Mouse (Mus musculus) mouse trophoblast stem cell (cell line): Measurements from ENCODE around the gene Tbata.

Source experiments
- in situ Hi-C, 2 experiments: fragments of 300-500 bp; cut with MseI, MboI; formaldehyde crosslinking; loops; 2 replicates in 1 of 2; 3 replicates in 1 of 2; pipeline ENCODE4 v1.15.1; 2025

The Tbata gene

DNA sequence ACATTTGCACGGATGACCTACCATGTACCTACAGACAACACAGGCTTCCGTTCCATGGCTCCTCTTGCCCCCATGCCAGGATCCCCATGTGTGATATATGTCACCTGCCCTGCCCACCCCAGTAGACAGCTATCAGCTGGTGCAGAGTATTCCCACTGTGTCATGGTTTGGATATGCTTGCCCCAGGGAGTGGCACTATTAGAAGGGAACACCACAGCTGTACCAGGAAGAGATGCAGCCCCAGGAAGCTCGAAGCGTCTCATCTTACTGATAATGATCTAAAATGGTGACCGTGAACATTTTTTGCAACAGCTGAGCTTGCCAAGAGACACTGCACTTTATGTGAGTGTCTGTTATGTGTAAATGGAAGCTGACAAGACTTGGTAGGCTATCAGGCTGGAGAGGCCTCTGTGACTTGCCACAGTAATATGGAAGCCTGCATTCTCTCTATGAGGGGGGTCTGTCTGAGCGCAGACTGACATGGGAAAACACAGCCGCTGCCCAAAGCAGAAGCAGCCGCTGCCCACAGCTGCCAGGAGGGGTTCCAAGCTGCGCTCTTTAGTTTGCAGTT, 36.4 kb downstream of the Tbata start:
- in situ Hi-C loops = no loop called here

DNA sequence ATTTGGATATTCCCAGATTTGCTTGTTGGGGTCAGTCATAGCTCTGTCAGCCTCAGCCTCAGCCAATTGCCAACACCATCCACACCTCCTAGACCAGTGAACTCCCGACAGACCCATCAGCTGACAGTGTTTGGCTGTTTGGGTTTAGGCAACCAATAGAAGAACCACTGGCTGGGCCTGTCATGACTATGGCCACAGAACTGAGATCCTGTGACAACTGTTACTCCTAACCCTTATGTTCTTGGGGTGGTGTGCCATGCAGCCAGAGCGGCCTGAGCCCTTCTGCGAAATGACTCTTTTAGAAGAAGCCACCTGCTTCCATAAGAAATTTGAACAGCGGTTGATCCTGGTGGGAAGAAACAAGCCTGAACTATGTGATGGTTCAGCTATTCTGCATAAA, 39.4 kb downstream of the Tbata start:
- in situ Hi-C loops = no loop called here

DNA sequence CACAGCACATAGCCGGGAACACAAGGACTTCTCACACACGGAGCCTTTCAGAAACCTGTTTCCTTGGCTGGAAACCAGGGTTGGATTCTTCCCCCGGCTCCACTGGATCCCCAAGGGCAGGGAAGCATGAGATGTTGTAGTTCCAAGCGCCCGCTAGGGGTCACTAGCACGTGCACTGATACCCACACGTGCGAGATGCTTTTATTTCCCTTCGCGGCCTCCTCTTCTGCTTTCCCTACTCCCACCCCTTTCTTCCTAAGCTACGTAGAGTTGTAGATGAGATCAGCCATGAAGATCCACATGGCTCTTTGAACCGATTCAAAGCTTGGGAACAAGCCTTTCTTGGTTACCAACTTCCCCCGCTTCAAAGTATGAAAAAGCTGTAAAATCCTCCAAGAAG, 40.0 kb downstream of the Tbata start:
- in situ Hi-C loops = no loop called here

DNA sequence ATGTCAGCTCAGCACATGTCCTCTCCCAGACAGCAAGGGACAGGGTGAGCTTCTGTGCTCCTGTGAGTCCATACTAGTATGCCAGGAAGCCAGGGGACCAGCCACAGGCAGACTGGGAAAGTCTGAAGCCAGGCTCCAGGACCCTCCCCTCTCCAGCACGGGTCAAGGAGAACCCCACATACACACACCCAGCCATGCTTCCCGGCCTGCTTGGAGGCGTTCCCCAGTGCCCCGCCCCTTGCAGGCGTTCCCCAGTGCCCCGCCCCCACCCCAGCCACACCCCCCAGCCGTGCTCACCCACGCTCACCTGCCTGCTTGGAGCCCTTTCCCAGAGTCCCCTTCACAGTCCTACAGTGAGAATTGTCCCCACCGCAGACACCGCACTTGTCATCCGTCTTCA, 41.1 kb downstream of the Tbata start:
- in situ Hi-C loops = no loop called here

DNA sequence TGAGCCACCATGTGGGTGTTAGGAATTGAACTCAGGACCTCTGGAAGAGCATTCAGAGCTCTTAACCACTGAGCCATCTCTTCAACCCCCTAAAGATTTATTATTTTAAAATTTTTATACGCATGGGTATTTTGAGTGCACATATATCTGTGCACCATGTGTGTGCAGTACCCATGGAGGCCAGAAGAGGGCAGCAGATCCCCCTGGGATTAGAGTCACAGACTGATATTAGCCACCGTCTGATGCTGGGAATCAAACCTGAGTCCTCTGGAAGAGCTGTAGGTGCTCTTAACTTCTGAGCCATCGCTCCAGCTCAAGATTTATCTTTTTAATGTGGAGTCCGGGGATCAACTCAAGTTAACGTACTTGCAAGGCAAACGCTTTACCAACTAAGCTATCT, 43.9 kb downstream of the Tbata start:
- in situ Hi-C loops = no loop called here

DNA sequence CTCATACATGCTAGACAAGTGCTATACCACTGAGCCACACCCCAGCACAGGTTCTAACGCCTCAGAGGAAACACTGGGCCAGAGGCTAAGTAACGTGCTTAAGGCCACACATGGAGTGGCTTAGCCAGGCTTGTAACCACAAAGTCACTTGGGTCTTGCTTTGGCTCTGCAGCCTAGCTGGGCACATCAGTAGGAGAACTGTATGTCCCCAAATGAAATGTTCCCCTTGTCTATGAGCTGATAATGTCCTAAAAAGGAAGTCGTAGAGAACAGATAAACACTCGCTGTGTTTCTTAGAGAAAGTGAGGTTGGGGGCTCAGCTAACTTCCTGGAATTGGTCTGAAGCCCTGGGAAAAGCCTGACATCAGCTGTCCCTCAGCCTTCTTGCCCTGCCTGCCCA, 44.4 kb downstream of the Tbata start:
- in situ Hi-C loops = no loop called here

DNA sequence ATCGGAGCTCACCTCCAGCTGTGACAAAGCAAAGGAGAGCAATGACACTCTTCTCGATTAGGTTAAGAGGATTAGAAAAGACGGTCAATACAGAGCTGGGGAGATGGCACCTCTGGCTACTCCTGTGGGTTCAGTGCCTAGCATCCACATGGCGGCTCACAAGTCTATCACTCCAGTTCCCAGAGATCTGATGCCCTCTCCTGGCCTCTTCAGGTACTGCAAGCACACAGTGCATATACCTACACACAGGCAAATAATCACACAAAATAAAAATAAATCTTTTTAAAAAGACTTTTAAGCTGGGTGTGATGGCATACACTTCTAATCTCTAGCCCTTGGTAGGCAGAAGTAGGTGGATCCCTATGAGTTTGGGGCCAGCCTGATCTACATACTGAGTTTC, 47.6 kb downstream of the Tbata start:
- in situ Hi-C loops = no loop called here

DNA sequence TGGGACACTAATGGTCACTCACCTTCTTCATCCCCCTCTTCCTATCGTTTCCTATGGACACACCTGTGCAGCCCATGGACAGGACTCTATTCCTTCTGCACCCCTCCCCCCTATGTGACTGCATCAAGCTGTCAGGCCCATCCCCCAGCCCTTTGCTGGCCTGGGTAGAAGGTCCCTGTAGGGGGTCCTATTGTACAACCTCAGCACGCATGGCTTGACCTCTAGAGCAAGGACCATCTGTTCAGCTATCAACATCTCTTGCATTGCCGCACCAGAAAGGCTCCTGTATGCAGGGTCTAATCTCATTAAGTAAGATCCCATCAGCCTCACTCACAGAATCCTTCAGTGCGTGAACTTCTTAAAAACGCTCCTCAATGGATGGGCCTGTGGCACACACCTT, 53.9 kb downstream of the Tbata start:
- in situ Hi-C loops = no loop called here

DNA sequence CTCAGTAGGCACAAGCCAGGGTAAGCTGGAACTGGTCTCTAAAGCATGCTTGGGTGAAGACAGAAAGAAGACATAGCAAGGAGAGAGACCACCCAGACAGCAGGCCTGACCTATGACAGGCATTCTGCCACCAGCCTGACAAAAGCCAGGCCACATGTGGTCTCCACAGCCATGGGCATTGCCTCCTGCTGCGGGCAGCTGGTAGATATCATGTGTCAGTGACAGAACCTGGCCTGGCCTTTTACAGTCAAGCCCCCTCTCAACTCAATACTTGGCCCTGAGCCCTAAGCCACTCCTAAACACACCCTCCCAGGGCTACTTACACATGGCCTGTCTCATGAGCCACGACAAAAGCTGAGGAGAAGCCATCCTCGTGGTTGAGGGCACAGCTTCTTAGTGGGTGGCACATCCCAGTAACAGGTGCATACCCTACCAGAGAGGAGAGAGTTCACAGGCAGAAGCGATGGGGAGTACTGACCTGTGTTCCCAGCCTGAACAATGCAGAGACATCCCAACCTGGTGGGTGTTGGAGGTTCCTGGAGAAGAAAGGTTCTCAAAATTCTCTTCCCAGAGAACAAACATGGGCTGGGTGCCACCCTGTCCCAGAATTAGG, 55.1 kb downstream of the Tbata start:
- in situ Hi-C loops = no loop called here

DNA sequence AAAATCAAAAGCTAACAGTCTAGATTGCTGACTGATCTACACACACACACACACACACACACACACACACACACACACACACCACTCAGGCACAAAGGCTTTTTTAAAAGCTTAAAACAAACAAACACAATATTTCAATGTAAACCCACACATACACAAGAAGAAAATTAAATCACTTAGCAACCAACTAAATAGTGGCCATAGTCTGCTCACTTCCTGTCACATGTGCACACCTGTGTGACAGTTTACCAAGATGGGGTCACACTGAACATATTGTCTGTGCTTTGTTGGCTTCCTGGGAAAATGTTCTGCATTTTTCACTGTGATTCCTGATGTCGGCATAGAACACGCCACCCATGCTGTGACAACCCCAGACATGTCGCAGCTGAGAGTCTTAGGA, 60.0 kb downstream of the Tbata start:
- in situ Hi-C loops = no loop called here

DNA sequence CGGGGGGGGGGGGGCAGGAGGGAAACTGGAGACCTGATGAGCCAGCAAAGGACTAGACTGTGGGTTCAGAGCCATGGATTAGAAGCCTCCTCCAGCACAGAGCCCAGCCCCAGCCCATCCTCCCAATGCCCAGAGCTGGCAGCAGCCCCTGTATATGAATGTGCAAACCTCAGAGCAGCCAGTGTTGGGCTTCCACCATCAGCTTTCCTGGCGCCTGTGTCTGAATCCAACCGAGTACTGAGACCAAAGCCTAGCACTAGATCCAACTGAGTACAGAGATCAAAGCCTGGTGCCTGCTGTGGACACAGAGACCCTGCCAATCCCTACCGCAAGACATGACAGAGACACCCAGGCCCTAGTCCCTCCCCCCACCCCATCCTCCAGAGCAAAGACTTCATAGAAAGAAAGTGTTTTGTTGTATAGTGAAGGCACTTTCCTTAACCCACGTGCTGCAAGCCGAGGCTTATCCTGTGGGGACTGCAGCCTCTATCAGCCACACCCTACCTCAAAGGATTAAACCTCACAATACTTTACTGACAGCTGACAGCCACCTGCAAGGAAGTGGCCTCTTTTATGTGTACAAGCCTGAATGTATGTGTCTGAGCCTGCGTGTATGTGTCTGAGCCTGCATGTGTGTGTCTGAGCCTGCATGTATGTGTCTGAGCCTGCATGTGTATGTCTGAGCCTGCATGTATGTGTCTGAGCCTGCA, 61.3 kb downstream of the Tbata start:
- in situ Hi-C loops = no loop called here

DNA sequence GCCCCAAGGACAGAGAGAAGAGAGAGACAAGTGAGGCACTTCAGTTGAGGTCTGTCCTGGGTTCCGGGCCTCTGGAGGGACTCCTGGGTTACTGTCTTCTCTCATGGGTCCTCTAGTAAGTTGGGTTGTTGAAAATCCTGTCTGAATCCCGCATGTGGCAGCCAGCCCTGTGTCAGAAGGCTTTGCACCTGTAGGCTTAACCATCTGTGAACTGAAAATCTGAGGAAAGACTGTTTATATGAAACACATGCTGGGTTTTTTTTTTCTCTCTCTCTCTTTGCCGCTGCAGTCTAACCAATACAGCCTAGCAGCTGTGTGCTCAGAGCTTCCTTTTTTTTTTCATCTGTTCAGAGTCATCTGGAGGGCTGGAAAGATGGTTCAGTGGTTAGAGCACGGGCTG, 62.6 kb downstream of the Tbata start:
- in situ Hi-C loops = no loop called here

DNA sequence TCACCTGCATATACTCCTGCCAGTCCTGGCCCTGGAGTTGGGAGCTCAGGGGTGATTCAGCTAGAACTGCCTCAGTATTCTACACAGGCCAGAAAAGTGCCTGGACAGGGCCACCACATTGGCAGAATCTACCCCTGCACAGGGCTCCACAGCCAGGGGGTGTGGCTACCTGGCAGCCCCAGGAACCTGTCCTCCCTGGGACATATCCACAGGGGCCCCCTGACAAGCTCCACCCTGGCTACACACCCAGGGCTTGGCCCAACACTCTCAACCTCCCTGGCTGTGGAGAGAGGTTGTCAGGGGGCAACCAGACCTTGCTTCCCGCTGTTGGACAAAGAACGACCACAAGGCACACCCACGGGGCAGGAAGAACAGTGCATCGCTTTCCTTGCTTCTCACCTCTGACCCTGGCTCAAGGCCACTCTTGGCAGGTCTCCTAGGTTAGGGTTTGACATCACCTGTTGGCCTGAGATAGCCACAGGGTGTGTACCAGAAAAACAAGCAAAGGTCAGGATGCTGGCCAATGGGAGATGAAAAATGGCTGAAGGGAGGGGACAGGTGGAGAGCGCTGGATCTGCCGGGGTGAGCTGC, 64.0 kb downstream of the Tbata start:
- in situ Hi-C loops = no loop called here

DNA sequence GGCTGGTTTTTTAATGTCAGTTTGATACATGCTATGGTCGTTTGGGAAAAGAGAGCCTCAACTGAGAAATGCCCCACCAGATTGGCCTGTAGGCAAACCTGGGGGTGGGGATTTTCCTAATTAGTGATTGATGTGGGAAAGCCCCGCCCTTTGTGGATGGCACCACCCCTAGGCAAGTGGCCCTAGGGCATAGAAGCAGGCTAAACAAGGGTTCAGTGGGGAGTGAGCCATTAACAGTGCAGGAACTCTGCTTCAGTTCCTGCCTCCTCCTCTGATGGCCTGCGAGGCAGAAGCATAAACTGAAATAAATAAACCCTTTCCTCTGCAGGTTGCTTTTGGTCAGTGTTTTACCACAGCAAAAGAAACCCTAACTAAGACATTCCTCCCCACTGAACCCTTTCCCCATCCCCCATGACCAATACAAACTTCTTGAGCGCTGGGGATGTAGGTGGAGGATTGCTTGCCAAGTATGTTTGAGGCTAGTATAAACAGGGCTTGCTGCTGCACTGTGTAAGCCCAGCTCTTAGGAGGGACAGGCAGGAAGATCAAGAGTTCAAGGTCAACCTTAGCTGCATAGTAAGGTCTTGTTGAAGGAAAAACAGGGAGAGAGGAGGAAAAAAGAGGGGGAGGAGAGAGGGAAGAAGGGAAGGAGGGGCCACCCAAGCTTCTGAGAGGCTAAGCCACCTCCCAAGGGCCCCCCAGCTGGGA, 65.1 kb downstream of the Tbata start:
- in situ Hi-C loops = no loop called here

DNA sequence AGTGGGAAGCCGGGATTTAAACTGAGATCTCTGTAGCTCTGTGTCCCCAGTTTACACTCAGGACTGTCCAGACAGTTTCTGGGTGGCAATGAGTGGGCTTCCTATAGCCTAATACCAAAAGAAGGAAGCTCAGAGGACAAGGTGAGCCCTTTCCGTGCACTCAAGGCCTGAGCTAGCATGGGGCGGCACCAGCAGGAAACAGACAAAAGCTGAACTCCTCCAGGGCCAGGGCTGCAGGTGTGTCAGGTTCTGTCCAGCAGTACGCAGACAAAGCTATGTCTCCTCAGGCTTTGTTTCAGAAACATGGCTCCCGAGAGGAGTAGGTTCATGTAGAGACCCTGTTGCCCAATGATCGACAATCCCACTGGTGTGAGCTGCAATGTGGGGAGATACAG, 65.6 kb downstream of the Tbata start:
- in situ Hi-C loops = no loop called here
